Mouse (Mus musculus) megakaryocyte, embryonic 14.5 days (primary cell): ENCODE data around the gene Apeh.

ENCODE experiments used
- FLI1 ChIP-seq: IDR thresholded peaks from 2 replicates; pipeline ENCODE4 v1.6.1; 2012; ENCODE audit warnings: low read length, inconsistent platforms, mixed read lengths
- GATA1 ChIP-seq: IDR thresholded peaks from 3 replicates; pipeline ENCODE4 v1.6.1; 2012; ENCODE audit warnings: mixed read lengths, low read length, inconsistent platforms, borderline replicate concordance

- TF ChIP-seq GATA1 = no peak
- TF ChIP-seq FLI1 = no peak
Measured at GRCm38 (mm10) chr9:108105549-108105863, 11.1 kb upstream of the Apeh start.
